Mouse (Mus musculus): ENCODE results near the gene Gm5460.

The Gm5460 gene

GRCm38 (mm10) chr14:34016381-34016780, at the start of gene Gm5460:
Gene Gm5460, plus strand, starts transcription at chr14:34016758.
- DNase-seq: no peak

DNA sequence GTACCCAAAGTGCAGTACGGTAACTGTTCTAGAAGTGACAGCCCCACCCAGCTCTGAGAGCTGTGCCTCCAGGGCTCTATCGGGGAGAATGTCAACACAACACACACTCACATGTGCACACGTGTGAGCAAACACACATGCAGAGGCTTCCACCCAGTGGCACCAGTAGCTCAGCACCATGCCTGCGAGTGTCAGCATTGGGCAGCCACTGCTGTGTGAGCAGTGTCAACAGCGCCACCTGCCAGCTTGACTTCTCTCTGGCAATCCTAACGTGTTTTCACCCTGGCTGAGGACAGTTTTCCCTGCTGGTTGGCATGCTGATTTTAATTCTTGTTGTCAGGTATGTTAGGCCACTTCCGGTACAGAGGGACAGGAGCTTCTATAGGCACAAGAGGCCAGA, 43.9 kb upstream of the Gm5460 start:
- no peak for DNase-seq

- DNase-seq: no peak
Observed at GRCm38 (mm10) chr14:33974752-33975151, 41.8 kb upstream of the Gm5460 start.

DNA sequence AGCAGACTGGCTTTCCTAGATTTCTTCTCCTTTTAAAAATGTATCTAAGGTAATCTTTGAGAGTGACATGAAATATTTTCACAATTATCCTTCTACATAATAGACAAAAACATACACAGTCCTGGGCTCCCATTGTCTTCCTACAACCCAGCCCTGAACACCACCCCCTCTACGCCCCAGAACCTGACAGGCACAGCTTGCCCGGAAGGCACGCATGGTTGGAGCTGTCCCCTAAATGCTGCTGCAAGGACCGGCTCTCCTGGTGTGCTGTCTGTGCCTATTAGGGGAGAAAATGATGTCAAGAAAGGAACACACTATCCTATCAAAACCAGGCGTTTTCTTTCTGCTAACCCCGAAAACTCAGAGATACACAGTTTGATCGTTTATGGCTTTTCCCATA, 38.8 kb upstream of the Gm5460 start:
- DNase-seq: no peak

DNA sequence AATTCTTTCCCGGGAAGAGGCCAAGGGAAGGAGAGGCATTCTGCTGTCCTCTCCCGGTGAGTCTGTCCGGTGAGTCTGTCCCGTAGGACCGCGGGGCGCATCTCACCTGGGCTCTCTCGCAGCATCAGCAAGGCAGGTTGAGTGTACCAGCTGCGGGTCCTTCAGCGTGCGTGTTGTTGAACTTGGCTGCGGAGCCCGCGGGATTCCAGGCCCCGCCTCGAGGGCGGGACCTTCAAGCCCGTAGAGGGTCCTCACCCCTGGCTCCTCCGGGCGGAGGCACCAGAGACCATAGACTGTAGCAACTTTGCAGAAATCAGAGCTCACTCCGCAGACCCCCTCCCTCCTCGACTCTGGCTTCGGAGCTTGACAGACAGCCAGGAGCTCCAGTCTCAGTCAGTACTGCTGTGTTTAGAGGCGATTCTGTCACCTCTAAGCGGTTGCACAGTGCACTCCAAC, 37.9 kb upstream of the Gm5460 start, which contains the start of gene Zfp488:
Gene Zfp488, minus strand, starts transcription at position 161 of the 456 bp plus-strand sequence.
- no peak for DNase-seq

- DNase-seq: no peak
Observed at GRCm38 (mm10) chr14:33989201-33989600, 27.4 kb upstream of the Gm5460 start.

GRCm38 (mm10) chr14:33991971-33992370, 24.6 kb upstream of the Gm5460 start:
- no peak for DNase-seq

- no peak for DNase-seq
Observed at GRCm38 (mm10) chr14:33993051-33993450, 23.5 kb upstream of the Gm5460 start.

DNA sequence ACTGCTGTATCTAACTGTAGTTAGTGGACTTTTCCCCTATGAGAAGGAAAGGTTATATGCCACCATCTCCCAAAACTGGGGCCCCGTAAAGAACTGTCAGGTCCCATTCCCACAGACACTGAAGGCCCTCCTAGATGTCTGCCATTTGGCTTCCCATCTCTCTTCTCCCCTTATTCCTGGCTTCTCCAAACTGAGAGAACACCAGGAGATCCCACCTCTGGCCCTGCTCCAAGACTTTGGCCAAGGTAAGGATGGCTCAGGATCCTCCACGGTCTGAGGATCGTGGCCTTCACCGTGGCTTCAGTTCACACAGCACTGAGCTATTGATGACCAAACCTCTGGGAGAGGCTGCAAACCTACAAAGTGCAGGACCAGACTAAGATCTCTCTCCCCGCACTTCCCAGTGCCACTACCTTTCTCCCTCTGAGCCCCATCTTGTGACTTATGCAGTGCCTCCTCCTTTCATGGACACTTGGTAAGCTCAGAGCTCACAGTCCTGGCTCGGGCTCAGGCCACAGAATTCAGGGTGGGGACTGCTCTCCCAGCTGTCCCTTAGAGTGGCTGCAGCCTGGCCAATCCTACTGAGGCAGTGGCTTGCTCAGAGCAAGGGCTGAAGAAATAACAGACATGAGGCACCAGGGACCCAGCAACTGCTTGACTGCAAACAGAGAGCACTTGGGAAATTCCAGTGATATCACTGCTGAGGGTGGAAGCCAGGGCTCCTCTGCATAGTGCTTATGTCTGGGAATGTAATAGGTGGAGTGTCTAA, 22.9 kb upstream of the Gm5460 start:
- peak; percentile 1 for DNase-seq

DNA sequence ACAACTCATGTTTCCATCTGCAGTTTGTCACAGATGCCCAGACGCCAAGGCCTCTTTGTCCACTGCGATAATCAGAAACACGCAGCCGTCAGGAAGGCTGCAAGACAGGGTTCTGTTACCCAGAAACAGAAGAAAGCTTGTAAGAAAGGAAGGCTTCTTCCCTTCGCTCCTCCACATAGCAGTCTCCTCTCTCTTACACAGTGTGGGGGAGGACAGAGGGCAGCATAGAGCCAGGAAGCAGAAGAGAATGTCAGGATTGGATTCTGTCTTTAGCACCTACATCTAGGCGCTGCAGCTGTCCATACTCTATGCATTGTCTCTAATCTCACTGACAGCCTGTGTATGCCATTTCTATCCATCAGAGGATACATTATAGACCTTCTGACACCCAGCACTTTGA, 19.1 kb upstream of the Gm5460 start:
- DNase-seq: no peak

- DNase-seq: no peak
Observed at GRCm38 (mm10) chr14:34000076-34000475, 16.5 kb upstream of the Gm5460 start.

GRCm38 (mm10) chr14:34001445-34001844, 15.1 kb upstream of the Gm5460 start:
- no peak for DNase-seq

- no peak for DNase-seq
Observed at GRCm38 (mm10) chr14:34002358-34002757, 14.2 kb upstream of the Gm5460 start.

- no peak for DNase-seq
Observed at GRCm38 (mm10) chr14:34015063-34015462, 1.5 kb upstream of the Gm5460 start, which contains the start of gene Gm30083. Gene Gm30083, minus strand, starts transcription at chr14:34015182.

- no peak for DNase-seq
Observed at GRCm38 (mm10) chr14:34016938-34017337, 380 bp downstream of the Gm5460 start.

GRCm38 (mm10) chr14:34026710-34027109, 10.2 kb downstream of the Gm5460 start:
- no peak for DNase-seq

GRCm38 (mm10) chr14:34033841-34034610, 17.5 kb downstream of the Gm5460 start:
- DNase-seq: no peak

GRCm38 (mm10) chr14:34041241-34041640, 24.7 kb downstream of the Gm5460 start:
- DNase-seq: no peak

DNA sequence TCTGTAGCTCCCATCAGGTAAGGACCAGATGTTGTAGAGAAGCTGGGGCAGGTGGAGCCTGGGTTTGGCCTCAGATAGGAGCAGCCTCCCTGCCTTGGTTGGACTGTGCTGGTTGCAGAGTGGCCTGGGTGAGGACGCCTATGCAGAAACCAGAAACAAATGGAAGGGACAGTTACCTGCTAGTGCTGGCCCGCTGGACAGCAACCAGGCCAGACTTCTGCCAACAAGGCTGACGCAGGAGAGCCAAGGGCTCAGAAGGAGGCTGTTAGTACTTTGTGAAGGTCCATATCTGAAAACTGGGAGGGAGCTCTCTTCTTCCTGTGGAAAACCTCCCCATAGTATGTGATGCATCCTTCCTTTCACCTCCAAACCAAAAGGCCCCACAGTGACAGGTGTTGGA, 26.8 kb downstream of the Gm5460 start:
- DNase-seq: no peak

- no peak for DNase-seq
Observed at GRCm38 (mm10) chr14:34050101-34050779, 33.7 kb downstream of the Gm5460 start.

DNA sequence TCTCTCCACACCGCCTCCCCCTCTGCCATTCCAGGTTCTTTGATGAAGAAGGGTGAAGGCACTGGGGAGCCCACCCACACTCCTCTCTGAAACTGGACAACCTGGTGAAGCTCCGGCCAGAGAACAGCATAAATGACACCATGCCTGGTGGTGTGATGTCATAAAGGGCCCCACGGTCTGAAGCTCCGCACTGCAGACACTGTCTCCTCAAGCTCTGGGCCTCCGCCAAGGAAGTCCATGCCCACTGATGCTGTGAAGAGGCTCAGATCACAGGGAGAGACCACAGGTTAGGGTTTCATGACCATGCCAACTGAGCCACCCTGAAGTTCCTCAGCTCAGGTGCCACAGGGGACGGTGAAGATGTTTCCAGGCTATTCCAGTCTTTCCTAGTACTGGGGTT, 36.0 kb downstream of the Gm5460 start, which contains the start of gene Antxrl:
Gene Antxrl, plus strand, starts transcription at position 192 of the 400 bp plus-strand sequence.
- no peak for DNase-seq

DNA sequence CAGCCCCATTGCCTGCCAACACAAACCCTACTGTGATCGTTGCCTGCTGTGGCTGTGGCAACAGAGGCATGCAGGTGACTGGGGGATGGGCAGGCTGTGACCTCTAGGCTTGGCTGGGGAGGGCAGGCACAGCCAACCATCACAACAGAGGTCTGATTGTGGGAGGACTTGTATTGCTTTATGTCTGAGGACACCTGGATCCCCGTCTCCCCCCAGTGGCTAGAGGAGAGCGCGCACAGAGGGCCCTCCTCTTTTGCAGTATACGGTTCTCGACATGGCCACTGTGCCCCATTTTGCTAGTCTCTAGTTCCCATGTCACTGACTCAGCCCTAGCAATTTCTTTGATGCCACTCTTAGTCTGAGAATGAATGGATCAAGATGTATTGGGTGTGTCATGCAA, 55.1 kb downstream of the Gm5460 start:
- DNase-seq: no peak

DNA sequence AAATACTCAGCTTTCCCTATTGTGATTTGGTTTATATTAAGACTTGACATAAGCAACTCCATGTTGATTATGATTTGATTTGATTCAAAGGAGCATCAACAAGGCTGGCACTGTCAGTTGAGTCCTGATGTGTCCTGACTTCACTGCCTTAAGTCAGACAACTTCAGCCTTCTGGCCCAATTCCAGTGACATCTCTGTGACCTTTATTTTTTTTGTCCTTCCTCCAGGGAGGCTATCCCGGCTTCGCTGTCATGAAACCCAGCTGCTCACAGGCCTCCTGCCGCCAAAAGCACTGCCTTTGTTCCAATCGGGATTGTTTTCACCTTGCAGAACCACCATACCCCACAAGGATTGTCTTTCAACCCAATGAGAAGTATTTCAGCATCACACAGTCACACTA, 58.8 kb downstream of the Gm5460 start:
- peak; percentile 9 for DNase-seq

All from lung, postnatal 36 days (tissue).